Mouse (Mus musculus) ES-Bruce4 (cell line): ENCODE results near the gene Tars2. TPM values are rescaled to one million over a fixed set of nuclear protein-coding genes. Genes with fewer than 3 reads are reported as not detected.

ENCODE experiments used
- H3K27ac ChIP-seq: 2 replicates; pipeline ENCODE4 v1.5.1; 2012; ENCODE audit warnings: low read length, inconsistent platforms; ENCODE audit not compliant: insufficient read depth
- H3K27me3 ChIP-seq: 2 replicates; pipeline ENCODE4 v1.6.1; 2012; ENCODE audit warnings: mild to moderate bottlenecking, low read length, inconsistent platforms; ENCODE audit not compliant: control insufficient read depth, poor library complexity, insufficient read depth, severe bottlenecking
- H3K36me3 ChIP-seq: 2 replicates; pipeline ENCODE4 v1.6.1; 2012; ENCODE audit warnings: inconsistent platforms, mild to moderate bottlenecking, low read length, moderate library complexity; ENCODE audit not compliant: control insufficient read depth, poor library complexity, insufficient read depth, severe bottlenecking
- H3K4me1 ChIP-seq: one replicate; pipeline ENCODE4 v1.8.1; 2011; ENCODE audit warnings: low read length; ENCODE audit not compliant: control insufficient read depth, insufficient read depth
- H3K4me3 ChIP-seq: 2 replicates; pipeline ENCODE4 v1.5.1; 2011; ENCODE audit warnings: low read depth, mild to moderate bottlenecking, low read length
- H3K9ac ChIP-seq: 2 replicates; pipeline ENCODE4 v1.6.1; 2012; ENCODE audit warnings: low read depth, mild to moderate bottlenecking, inconsistent platforms; ENCODE audit not compliant: poor library complexity, severe bottlenecking
- H3K9me3 ChIP-seq: replicated peaks from 2 replicates; pipeline ENCODE4 v1.6.1; 2012; ENCODE audit warnings: mild to moderate bottlenecking, low read length, inconsistent platforms; ENCODE audit not compliant: control insufficient read depth, poor library complexity, insufficient read depth, severe bottlenecking
- CTCF ChIP-seq: IDR thresholded peaks from one replicate; pipeline ENCODE4 v1.8.1; 2011; ENCODE audit warnings: low read depth, low read length
- EP300 ChIP-seq: IDR thresholded peaks from 2 replicates; pipeline ENCODE4 v1.6.1; 2011; ENCODE audit warnings: low read depth, low read length; ENCODE audit not compliant: insufficient read depth
- POLR2A ChIP-seq: IDR thresholded peaks from one replicate; pipeline ENCODE4 v1.8.1; 2011; ENCODE audit warnings: low read length; ENCODE audit not compliant: insufficient read depth
- polyA plus RNA-seq: library from polyadenylated mRNA; stranded (reverse); fragments of >200 nt; gene quantifications from 2 replicates; pipeline ENCODE4 v1.2.4, GENCODE M21; 2011; ENCODE audit warnings: low read depth; ENCODE audit not compliant: missing spikeins, insufficient read depth, insufficient read length

Gene Tars2
- polyA plus RNA-seq, 1 experiment, result 78.3 TPM

DNA sequence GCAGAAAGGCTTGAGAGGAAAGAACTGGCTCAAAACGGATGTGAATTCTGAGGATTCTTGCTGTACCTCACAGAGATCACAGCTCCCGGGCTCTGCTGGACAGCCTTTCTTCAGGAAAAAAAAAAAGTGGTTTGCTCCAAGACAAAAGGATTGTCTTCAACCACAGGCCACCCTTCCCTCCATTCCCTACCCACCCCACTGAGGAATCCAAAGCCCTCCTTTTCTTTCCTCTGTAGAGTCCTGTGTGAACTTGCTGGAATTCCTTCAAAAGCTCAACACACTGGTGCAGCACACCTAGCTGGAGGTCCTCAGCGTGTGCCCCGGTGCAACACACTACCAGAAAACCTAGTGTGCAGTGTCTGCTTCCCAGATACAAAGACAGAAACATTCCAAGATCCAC, 1.8 kb upstream of the Tars2 start:
- Histone ChIP-seq H3K4me3 (no peak overlapping the region), H3K4me1 (no peaks in the 10 kb centered on the region), H3K27ac (peak overlapping the region; percentile 97), H3K9ac (no peak overlapping the region), H3K9me3 (no peaks in the 10 kb centered on the region), H3K27me3 (no peaks in the 10 kb centered on the region), H3K36me3 (no peaks in the 10 kb centered on the region)
- TF ChIP-seq POLR2A (no peak), EP300 (no peak), CTCF (no peak)

DNA sequence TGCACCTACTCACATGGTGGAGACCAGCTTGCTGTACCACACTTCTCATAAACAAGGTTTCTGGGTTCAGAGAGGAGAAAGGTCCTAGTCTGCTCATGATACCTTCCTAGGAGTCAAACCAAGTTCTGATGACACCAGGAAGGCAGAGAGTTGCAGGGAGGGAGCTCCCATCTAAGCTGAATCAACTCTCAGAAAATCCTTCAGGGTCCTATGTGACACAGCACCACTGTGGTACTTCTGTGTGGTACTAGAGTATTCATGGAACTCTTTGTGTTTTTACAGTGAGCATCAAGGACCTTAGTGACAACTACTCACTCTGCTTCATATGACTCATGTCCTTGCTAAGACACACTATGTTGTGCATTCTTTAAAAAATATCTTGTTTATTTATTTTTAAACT, 650 bp upstream of the Tars2 start:
- H3K27me3 ChIP-seq, result no peaks in the 10 kb centered on the region
- no peaks in the 10 kb centered on the region for H3K9me3 ChIP-seq
- no peak overlapping the region for H3K9ac ChIP-seq
- H3K4me1 ChIP-seq, result no peaks in the 10 kb centered on the region
- H3K27ac ChIP-seq, result peak overlapping the region; percentile 67
- no peak overlapping the region for H3K4me3 ChIP-seq
- no peaks in the 10 kb centered on the region for H3K36me3 ChIP-seq
- TF ChIP-seq EP300, result no peak
- TF ChIP-seq CTCF, result no peak
- TF ChIP-seq POLR2A, result no peak

DNA sequence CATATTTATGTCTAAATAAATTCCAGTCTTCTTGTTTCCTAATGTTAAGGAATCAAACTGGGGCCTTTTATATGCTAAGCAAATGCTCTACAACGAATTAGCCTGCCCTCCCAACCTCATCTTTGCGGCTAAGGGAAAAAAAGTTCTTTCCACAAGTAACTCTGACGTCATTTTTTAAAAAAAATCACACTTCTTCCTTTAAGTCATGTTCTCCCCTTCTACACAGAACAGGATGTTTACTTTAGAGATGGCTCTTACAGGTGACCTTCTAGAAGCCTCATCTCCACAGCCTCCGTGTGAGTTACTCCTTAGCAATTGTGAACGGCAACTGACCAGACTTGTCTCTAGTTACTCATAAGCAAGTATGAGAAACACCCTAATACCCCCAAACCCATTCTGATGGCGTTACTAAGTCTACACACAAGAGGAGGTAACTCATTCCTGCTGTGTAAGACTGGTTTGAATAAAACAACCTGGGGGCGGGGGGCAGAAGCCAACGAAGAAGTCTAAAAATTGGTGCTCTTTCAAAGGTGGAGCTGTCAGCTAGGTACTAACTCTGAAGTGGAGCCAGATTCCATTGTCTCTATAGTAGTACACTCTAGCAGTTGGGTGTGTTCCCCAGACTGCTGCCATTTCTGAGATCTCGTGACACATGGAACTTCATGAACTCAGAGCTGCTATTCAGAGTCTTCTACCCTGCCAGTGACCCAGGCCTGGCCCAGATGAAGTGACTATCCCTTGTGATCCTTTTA, 1.4 kb downstream of the Tars2 start:
- TF ChIP-seq EP300, result no peak
- TF ChIP-seq POLR2A, result no peak
- no peak for TF ChIP-seq CTCF
- H3K27ac ChIP-seq, result peak overlapping the region; percentile 60
- no peaks in the 10 kb centered on the region for H3K36me3 ChIP-seq
- H3K4me3 ChIP-seq, result no peak overlapping the region
- H3K27me3 ChIP-seq, result no peaks in the 10 kb centered on the region
- H3K9ac ChIP-seq, result no peak overlapping the region
- no peaks in the 10 kb centered on the region for H3K9me3 ChIP-seq
- no peaks in the 10 kb centered on the region for H3K4me1 ChIP-seq

DNA sequence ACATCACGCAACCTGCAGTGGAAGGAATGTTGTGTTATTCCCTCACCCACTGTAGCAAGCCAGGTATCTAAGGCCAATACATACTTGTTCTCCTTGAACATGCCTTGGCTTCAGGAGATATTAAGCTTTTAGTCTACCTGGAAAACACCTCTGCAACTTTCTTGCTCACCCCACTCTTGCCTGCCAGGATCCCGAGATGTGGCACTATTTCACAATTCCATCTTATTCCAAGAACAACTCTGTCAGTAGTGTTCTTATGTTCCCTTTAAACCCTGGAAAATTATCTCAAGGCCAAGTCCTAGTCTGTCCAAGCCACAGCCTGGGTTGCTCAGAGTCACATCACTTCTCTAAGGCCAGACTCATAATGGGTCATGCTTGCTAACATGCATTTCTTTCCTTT, 3.2 kb downstream of the Tars2 start:
- H3K9ac ChIP-seq, result no peak overlapping the region
- H3K27ac ChIP-seq, result no peak overlapping the region
- TF ChIP-seq EP300, result no peak
- TF ChIP-seq POLR2A, result no peak
- no peak for TF ChIP-seq CTCF
- peaks cover 13% of the 10 kb centered on the region for H3K36me3 ChIP-seq
- no peaks in the 10 kb centered on the region for H3K9me3 ChIP-seq
- H3K4me3 ChIP-seq, result no peak overlapping the region
- H3K4me1 ChIP-seq, result no peaks in the 10 kb centered on the region
- no peaks in the 10 kb centered on the region for H3K27me3 ChIP-seq

DNA sequence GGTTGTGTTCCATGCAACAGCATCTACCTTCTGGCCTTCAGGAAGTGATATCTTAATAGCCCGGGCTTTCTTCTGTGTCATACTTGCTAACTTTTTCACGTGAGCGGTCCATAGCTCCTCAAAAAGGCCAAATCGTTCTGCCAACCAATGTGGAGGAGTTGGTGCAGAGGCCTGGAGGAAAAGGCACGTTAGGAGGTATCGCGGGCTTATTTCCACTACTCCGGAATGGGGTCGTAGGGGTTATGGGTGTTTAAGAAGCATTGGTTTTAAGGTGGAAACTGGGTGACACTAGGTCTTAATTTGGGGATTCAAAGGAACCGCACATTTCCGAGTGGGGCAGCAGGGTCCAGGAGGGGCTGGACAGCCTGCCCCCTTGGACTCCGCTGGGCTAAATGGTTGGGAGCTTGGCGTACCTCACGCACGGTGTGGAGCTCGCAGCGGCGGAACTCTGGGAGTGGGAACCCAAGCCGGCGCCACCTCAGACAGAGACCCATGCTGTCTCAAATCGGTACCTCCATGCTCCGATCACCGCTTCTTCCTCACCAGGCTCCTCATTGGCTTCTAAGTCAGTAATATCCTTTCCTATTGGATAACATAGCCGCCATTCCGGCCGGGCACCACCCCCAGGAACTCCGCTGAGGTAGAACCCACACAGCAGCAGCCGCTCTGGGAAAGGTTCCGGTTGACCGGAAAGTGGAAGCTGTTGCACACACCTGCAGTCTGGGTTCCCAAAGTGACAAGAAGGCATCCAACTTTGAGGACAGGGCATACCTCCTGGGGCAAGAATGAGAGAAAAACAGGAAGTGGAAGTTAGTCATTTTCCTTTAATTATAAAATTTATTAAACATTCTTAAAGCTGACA, 5.4 kb downstream of the Tars2 start:
- H3K27ac ChIP-seq, result no peak overlapping the region
- H3K4me1 ChIP-seq, result no peaks in the 10 kb centered on the region
- TF ChIP-seq EP300 (peak; percentile 67; the same call in 1 of the 2 replicates), POLR2A (no peak)
- peak overlapping the region; percentile 98 for H3K4me3 ChIP-seq
- peaks cover 34% of the 10 kb centered on the region for H3K36me3 ChIP-seq
- H3K27me3 ChIP-seq, result no peaks in the 10 kb centered on the region
- H3K9ac ChIP-seq, result peak overlapping the region; percentile 87
- no peaks in the 10 kb centered on the region for H3K9me3 ChIP-seq

DNA sequence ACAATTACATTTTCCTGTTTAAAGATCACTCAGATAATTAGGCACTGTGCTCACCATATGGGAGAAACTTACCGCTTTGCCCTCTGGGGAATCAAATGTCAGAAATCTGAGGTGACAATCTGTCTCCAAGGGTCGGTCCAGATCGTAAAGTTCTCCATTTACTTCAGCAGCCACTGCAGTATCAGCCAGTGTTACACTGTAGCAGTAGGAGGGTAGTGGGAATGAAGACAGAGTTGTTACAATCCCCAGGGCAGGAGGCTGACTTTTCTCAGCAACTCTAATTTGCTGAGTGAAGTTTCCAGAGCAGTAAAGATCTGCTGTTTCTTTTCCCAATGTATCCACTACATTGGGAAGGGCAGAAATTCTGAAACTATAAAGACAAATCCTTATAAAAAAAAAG, 7.1 kb downstream of the Tars2 start:
- H3K27me3 ChIP-seq, result no peaks in the 10 kb centered on the region
- peaks cover 48% of the 10 kb centered on the region for H3K36me3 ChIP-seq
- H3K4me1 ChIP-seq, result no peaks in the 10 kb centered on the region
- H3K9ac ChIP-seq, result no peak overlapping the region
- H3K4me3 ChIP-seq, result no peak overlapping the region
- no peak overlapping the region for H3K27ac ChIP-seq
- H3K9me3 ChIP-seq, result no peaks in the 10 kb centered on the region
- TF ChIP-seq EP300, result no peak
- TF ChIP-seq POLR2A, result no peak
- no peak for TF ChIP-seq CTCF
